Mouse (Mus musculus) spleen, adult 12 weeks (tissue): ENCODE data around the gene Fpr-rs7.

Experiments used
- DNase-seq: peaks from one replicate; pipeline ENCODE4 v3.0.0; 2022; ENCODE audit warnings: low spot score

Gene Fpr-rs7

DNA sequence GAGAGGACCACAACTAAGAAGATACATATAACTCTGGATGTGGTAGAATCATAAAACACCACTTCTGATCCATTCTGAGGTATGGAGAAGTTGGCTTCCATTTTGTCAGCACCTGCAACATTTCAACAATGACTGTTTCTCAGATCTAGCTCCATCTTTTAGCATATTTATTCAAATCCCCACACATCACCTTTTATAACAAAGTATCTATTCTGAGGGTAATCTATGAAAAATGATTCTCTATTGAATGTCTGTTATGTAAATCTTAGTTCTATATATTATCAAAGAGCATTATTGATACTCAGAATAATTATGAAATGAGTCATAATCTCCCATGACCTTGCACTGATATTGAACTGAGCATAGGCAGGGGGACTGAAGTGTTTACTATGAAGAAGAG, at the start of gene Fpr-rs7:
Gene Fpr-rs7, minus strand, starts transcription at position 101 of the 400 bp plus-strand sequence.
- DNase-seq: no peak

GRCm38 (mm10) chr17:20074090-20074489, 39.9 kb downstream of the Fpr-rs7 start:
- DNase-seq: no peak

DNA sequence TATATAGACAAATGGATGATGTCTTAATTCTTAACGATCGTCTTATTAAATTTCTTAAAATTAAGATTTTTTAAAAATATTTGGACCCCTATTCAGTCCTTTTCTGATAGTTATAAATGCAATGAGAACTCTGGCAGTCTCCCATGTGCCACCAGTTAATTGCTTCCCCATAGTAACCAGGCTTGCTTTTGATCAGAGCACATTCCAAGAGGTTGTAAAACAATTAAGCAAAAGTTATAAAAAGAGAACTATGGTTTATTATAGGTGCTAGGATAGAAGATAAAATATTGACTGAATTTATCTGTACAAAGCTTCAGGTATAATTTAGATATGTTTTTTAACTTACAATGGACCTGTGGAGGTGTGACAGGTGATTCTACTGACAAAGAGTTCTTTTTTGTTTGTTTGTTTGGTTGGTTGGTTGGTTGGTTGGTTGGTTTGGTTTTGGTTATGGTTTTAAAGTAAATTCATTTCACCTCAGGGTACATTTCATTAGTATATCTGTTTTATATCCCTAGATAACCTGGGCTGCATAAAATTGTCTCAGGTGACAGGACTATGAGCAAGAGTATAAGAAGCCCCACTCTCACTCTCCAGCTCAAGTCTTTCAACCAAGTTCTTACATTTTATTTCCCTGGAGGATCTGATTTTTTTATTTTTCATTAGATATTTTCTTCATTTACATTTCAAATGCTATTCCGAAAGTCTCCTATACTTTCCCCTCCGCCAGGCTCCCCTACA, 42.2 kb downstream of the Fpr-rs7 start:
- DNase-seq: no peak
